ENCODE assay signal across 8 mouse cellular contexts in genomic region chr11:61930098-61930517, GRCm38 (mm10). TPM values are rescaled to one million over a fixed set of nuclear protein-coding genes. Genes with fewer than 3 reads are reported as not detected.
DNase-seq lines count a peak whose midpoint lies in the region; ATAC-seq and TF ChIP-seq lines count a peak whose summit lies in the region.

Gene Akap10 (minus strand): TSS chr11:61930252.

- H3K4me3 ChIP-seq in C2C12 (ENCODE audit: insufficient read depth, poor library complexity, severe bottlenecking): peak within 1 kb of the TSS; percentile 96
- H3K4me3 ChIP-seq in erythroblast, embryonic 14.5 days (replicated peaks): peak within 1 kb of the TSS; percentile 97
- peak within 1 kb of the TSS; percentile 90 for H3K4me3 ChIP-seq in heart, embryonic 11.5 days (ENCODE audit: low read depth, low read length)
- H3K4me3 ChIP-seq in kidney, embryonic 16.5 days (ENCODE audit: low read length): peak within 1 kb of the TSS; percentile 95
- peak within 1 kb of the TSS; percentile 86 for H3K4me3 ChIP-seq in liver, adult 2 months (ENCODE audit: insufficient read depth, low read depth, low read length)
- peak within 1 kb of the TSS; percentile 65 for H3K4me3 ChIP-seq in myocyte

- H3K79me2 ChIP-seq in C2C12 (ENCODE audit: control insufficient read depth, insufficient read depth) (peaks cover 48% of the 10 kb centered on the region), myocyte (ENCODE audit: control insufficient read depth, insufficient read depth) (peaks cover 47% of the 10 kb centered on the region)
- H3K79me2 ChIP-seq in liver, adult 2 months (ENCODE audit: control insufficient read depth, insufficient read depth, low read length): peaks cover 20% of the 10 kb centered on the region; the same call in 1 of the 2 replicates

- peaks cover 38% of the 10 kb centered on the region for H3K4me1 ChIP-seq in erythroblast, embryonic 14.5 days (ENCODE audit: control insufficient read depth)
- H3K4me1 ChIP-seq in heart, embryonic 11.5 days (ENCODE audit: control insufficient read depth, insufficient read depth, low read length): peaks cover 13% of the 10 kb centered on the region
- H3K4me1 ChIP-seq in kidney, embryonic 16.5 days (ENCODE audit: insufficient read depth, low read length): peaks cover 20% of the 10 kb centered on the region
- peaks cover 12% of the 10 kb centered on the region for H3K4me1 ChIP-seq in liver, adult 2 months (ENCODE audit: control insufficient read depth, insufficient read depth, low read length)

- peak; percentile 89 for ATAC-seq in heart, embryonic 11.5 days (replicated peaks; ENCODE audit: insufficient number of reproducible peaks, low FRiP score, low TSS enrichment)
- peak; percentile 95 for ATAC-seq in kidney, embryonic 16.5 days (ENCODE audit: low FRiP score, low TSS enrichment)

- H3K36me3 ChIP-seq in C2C12 (ENCODE audit: control insufficient read depth, insufficient read depth): peaks cover 13% of the 10 kb centered on the region
- peaks cover 19% of the 10 kb centered on the region for H3K36me3 ChIP-seq in erythroblast, embryonic 14.5 days (ENCODE audit: control insufficient read depth)
- no peaks in the 10 kb centered on the region for H3K36me3 ChIP-seq in heart, embryonic 11.5 days (ENCODE audit: control insufficient read depth, insufficient read depth, low read length)
- no peaks in the 10 kb centered on the region for H3K36me3 ChIP-seq in kidney, embryonic 16.5 days (ENCODE audit: insufficient read depth, low read length)
- peaks cover 2% of the 10 kb centered on the region; the same call in 1 of the 2 replicates for H3K36me3 ChIP-seq in liver, adult 2 months (ENCODE audit: control insufficient read depth, insufficient read depth, low read length)
- H3K36me3 ChIP-seq in myocyte (ENCODE audit: control insufficient read depth, insufficient read depth): no peaks in the 10 kb centered on the region
- H3K36me3 ChIP-seq in splenic B cell, adult 2 months (ENCODE audit: control insufficient read depth, insufficient read depth, low read length, poor library complexity, severe bottlenecking): no peaks in the 10 kb centered on the region

- no peaks in the 10 kb centered on the region for H3K27me3 ChIP-seq in C2C12 (ENCODE audit: control insufficient read depth, insufficient read depth, insufficient read length)
- no peaks in the 10 kb centered on the region for H3K27me3 ChIP-seq in erythroblast, embryonic 14.5 days (ENCODE audit: control insufficient read depth)
- H3K27me3 ChIP-seq in heart, embryonic 11.5 days (ENCODE audit: control insufficient read depth, insufficient read depth, low read length): no peaks in the 10 kb centered on the region
- no peaks in the 10 kb centered on the region for H3K27me3 ChIP-seq in kidney, embryonic 16.5 days (ENCODE audit: insufficient read depth, low read length)
- no peaks in the 10 kb centered on the region for H3K27me3 ChIP-seq in liver, adult 2 months (ENCODE audit: control insufficient read depth, insufficient read depth, low read length)
- H3K27me3 ChIP-seq in myocyte (ENCODE audit: control insufficient read depth, insufficient read depth, insufficient read length): no peaks in the 10 kb centered on the region
- H3K27me3 ChIP-seq in splenic B cell, adult 2 months (ENCODE audit: control insufficient read depth, insufficient read depth, low read length, poor library complexity, severe bottlenecking): no peaks in the 10 kb centered on the region

- H3K27ac ChIP-seq in heart, embryonic 11.5 days (ENCODE audit: low read depth, low read length): peak within 1 kb of the TSS; percentile 95
- peak within 1 kb of the TSS; percentile 93 for H3K27ac ChIP-seq in kidney, embryonic 16.5 days (ENCODE audit: low read length)
- peak within 1 kb of the TSS; percentile 94 for H3K27ac ChIP-seq in liver, adult 2 months (replicated peaks; ENCODE audit: insufficient read depth, low read depth, low read length)

- no peaks in the 10 kb centered on the region for H3K9me3 ChIP-seq in erythroblast, embryonic 14.5 days (ENCODE audit: control insufficient read depth, low read length)
- no peaks in the 10 kb centered on the region for H3K9me3 ChIP-seq in heart, embryonic 11.5 days (replicated peaks; ENCODE audit: control insufficient read depth, low read length)
- no peaks in the 10 kb centered on the region for H3K9me3 ChIP-seq in kidney, embryonic 16.5 days (ENCODE audit: low read length)

- H3K79me3 ChIP-seq in C2C12 (ENCODE audit: low read depth): peaks cover 41% of the 10 kb centered on the region

- peak within 1 kb of the TSS; percentile 96 for H3K9ac ChIP-seq in heart, embryonic 11.5 days (ENCODE audit: low read depth, low read length)
- peak within 1 kb of the TSS; percentile 97 for H3K9ac ChIP-seq in kidney, embryonic 16.5 days (replicated peaks; ENCODE audit: low read length)
- peak within 1 kb of the TSS; percentile 86 for H3K9ac ChIP-seq in liver, adult 2 months (ENCODE audit: low read depth, low read length)

- DNase-seq in brain, embryonic 14.5 days (ENCODE audit: low read depth): peak; percentile 99
- peak; percentile 73 for DNase-seq in liver, adult 2 months (ENCODE audit: extremely low read depth, low read depth, low spot score)
- peak; percentile 95 for DNase-seq in splenic B cell, adult 2 months (ENCODE audit: low read depth, low spot score)

- TF ChIP-seq CTCF in C2C12 (IDR thresholded peaks at IDR 0.05; ENCODE audit: control insufficient read depth, insufficient read depth, insufficient read length): no peak
- no peak for TF ChIP-seq CTCF in brain, embryonic 14.5 days (IDR thresholded peaks at IDR 0.05; ENCODE audit: borderline replicate concordance, extremely low read depth, insufficient read depth, insufficient read length)
- no peak for TF ChIP-seq CTCF in liver, adult 2 months (IDR thresholded peaks at IDR 0.05; ENCODE audit: low read depth, low read length)

- peak within 1 kb of the TSS; percentile 92 for H3K4me2 ChIP-seq in heart, embryonic 11.5 days
- H3K4me2 ChIP-seq in kidney, embryonic 16.5 days (replicated peaks; ENCODE audit: low read depth, low read length): peak within 1 kb of the TSS; percentile 69
- H3K4me2 ChIP-seq in myocyte (ENCODE audit: low read depth): peak within 1 kb of the TSS; percentile 92

- H3ac ChIP-seq in C2C12 (ENCODE audit: control insufficient read depth, insufficient read length, low read depth) (peak within 1 kb of the TSS; percentile 78), myocyte (ENCODE audit: control insufficient read depth, insufficient read length) (peak within 1 kb of the TSS; percentile 65)

- TF ChIP-seq POLR2A in brain, embryonic 14.5 days (IDR thresholded peaks at IDR 0.05; ENCODE audit: borderline replicate concordance, extremely low read depth, insufficient read depth, insufficient read length, poor library complexity, severe bottlenecking): peak; percentile 15; the same call in 1 of the 2 replicates
- TF ChIP-seq POLR2A in liver, adult 2 months (IDR thresholded peaks at IDR 0.05; ENCODE audit: extremely low read depth, insufficient read depth, low read length): peak; percentile 80; the same call in 1 of the 2 replicates
- TF ChIP-seq POLR2A in myocyte (IDR thresholded peaks at IDR 0.05; ENCODE audit: insufficient read length, low read depth): peak; percentile 86

- WGBS in heart, embryonic 11.5 days (ENCODE audit: insufficient replicate concordance): under 1% methylated on average over 40 of the region's 43 CpGs
- under 1% methylated on average over 42 of the region's 43 CpGs for WGBS in kidney, embryonic 16.5 days
- WGBS in liver, adult 2 months: under 1% methylated on average over 43 of the region's 43 CpGs

TF ChIP-seq in C2C12, 6 proteins besides CTCF, POLR2A, EP300 and RAD21:
- TF ChIP-seq USF1 (IDR thresholded peaks at IDR 0.05; ENCODE audit: low read depth) (peak; percentile 93), FOSL1 (IDR thresholded peaks at IDR 0.05; ENCODE audit: insufficient read depth, low read length, poor library complexity, severe bottlenecking) (no peak), CEBPB (IDR thresholded peaks at IDR 0.05; ENCODE audit: low read depth) (no peak), MAX (IDR thresholded peaks at IDR 0.05) (peak; percentile 91)

TF ChIP-seq in myocyte, 11 proteins besides CTCF, POLR2A, EP300 and RAD21:
- TF ChIP-seq SRF (IDR thresholded peaks at IDR 0.05; ENCODE audit: control insufficient read depth, insufficient read length, low read depth) (no peak), POLR2AphosphoS2 (IDR thresholded peaks at IDR 0.05; ENCODE audit: insufficient read length, low read depth) (peak; percentile 88), MYOD1 (IDR thresholded peaks at IDR 0.05; ENCODE audit: control insufficient read depth in 1 of 3, insufficient read length in 2 of 3, low read depth in 2 of 3) (peak in 2 of 3 experiments; percentile 37 to 67), TCF3 (IDR thresholded peaks at IDR 0.05; ENCODE audit: insufficient read length, low read depth) (no peak), USF1 (IDR thresholded peaks at IDR 0.05; ENCODE audit: low read depth) (peak; percentile 90), MYOG (IDR thresholded peaks at IDR 0.05; ENCODE audit: control insufficient read depth in 1 of 3, insufficient read depth in 1 of 3, insufficient read length in 2 of 3, low read depth in 2 of 3) (peak in 2 of 3 experiments; percentile 51 to 54), TCF12 (IDR thresholded peaks at IDR 0.05; ENCODE audit: insufficient read depth, poor library complexity, severe bottlenecking) (no peak), MAX (IDR thresholded peaks at IDR 0.05; ENCODE audit: low read depth) (no peak), E2F4 (IDR thresholded peaks at IDR 0.05; ENCODE audit: insufficient read depth) (no peak)

RNA-seq across cellular contexts. Expression of gene Akap10, which starts in this region (rescaled TPM):
- 6.0 TPM for polyA plus RNA-seq in C2C12 (2012; fragmentation: generic; extraction: Trizol)
- polyA plus RNA-seq in brain, embryonic 14.5 days (2012; rRNA removed): 15.8 and 17.1 TPM in 2 replicates
- polyA plus RNA-seq in erythroblast, embryonic 14.5 days (2012): 0.90 and 1.1 TPM in 2 replicates
- 17.3 and 19.0 TPM in 2 replicates for polyA plus RNA-seq in heart, embryonic 11.5 days (2014; fragmentation: Nextera tagmentation; extraction: Ambion mirVana)
- 15.8 and 18.7 TPM in 2 replicates for polyA plus RNA-seq in kidney, embryonic 16.5 days (2015; fragmentation: Nextera tagmentation; extraction: Ambion mirVana)
- 8.7 and 10.2 TPM in 2 replicates for total RNA-seq in liver, adult 2 months (2014; rRNA removed)
- 3.8 and 4.6 TPM in 2 replicates for polyA plus RNA-seq in liver, adult 2 months (2012; rRNA removed)
- 6.1 TPM for polyA plus RNA-seq in myocyte (2012; fragmentation: generic; extraction: Trizol)

Comparison
In these comparisons a context has a peak if more than half of its experiments do, and no peak if none do; other contexts are left out.
1. Peak in every context shown above with its lines: DNase-seq, ATAC-seq, H3K4me3 ChIP-seq and H3K27ac ChIP-seq.
2. POLR2A ChIP-seq: peak in every context shown above with its lines; median percentile 86 in myocyte; 80 in liver, adult 2 months; 15 in brain, embryonic 14.5 days.